Mouse (Mus musculus): Measurements from ENCODE around the gene Pla1a.

GRCm38 (mm10) chr16:38350361-38350855 is 82.5 kb downstream of the Pla1a start:
- no peak for TF ChIP-seq CTCF (IDR thresholded peaks at IDR 0.05; ENCODE audit: borderline replicate concordance, extremely low read depth, insufficient read depth, insufficient read length)
- TF ChIP-seq POLR2A (IDR thresholded peaks at IDR 0.05; ENCODE audit: borderline replicate concordance, extremely low read depth, insufficient read depth, insufficient read length, poor library complexity, severe bottlenecking): no peak

All from brain, embryonic 14.5 days (tissue).